Mouse (Mus musculus) G1E-ER4 (cell line): ENCODE measurements around the gene Macf1. TPM values are rescaled to one million over a fixed set of nuclear protein-coding genes. Genes with fewer than 3 reads are reported as not detected.

ENCODE experiments used
- GATA1 ChIP-seq: IDR thresholded peaks from one replicate; pipeline ENCODE4 v1.8.0; 2012; ENCODE audit warnings: low read length, inconsistent platforms
- polyA plus RNA-seq: library from polyadenylated mRNA; stranded (reverse); fragments of >175 nt; gene quantifications from 2 replicates; pipeline ENCODE4 v1.2.3, GENCODE M21; 2012

Gene Macf1
- 55.0 and 55.4 TPM in 2 replicates for polyA plus RNA-seq

GRCm38 (mm10) chr4:123684260-123684659 is at the start of gene Macf1:
Gene Macf1 (minus strand): TSS chr4:123684360.
- no peak for TF ChIP-seq GATA1

DNA sequence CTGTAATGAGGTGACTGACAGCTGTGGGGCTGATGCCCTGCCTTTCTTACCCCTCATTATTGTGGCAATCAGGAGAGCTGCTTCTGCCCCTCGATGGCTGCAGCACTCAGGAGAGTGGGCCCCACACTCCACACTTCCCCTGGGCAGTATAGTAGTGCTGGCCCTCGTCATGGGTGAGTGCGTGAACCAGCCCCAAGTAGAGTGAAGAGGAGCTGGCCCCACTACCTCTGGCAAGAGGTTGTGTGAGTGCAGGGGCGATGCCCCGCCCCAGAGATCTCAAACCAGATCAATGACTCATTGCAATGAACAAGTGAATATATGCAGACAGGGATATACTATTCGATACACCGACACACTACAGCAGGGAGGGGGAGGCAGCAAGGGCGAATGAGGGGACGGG is 49.4 kb upstream of the Macf1 start:
- TF ChIP-seq GATA1, result no peak

GRCm38 (mm10) chr4:123732921-123733320 is 48.8 kb upstream of the Macf1 start:
- no peak for TF ChIP-seq GATA1

GRCm38 (mm10) chr4:123732163-123732910 is 48.2 kb upstream of the Macf1 start:
- no peak for TF ChIP-seq GATA1

- TF ChIP-seq GATA1, result no peak
Observed at GRCm38 (mm10) chr4:123721761-123722160, 37.6 kb upstream of the Macf1 start.

- no peak for TF ChIP-seq GATA1
Observed at GRCm38 (mm10) chr4:123718434-123718780, 34.2 kb upstream of the Macf1 start.

- TF ChIP-seq GATA1, result no peak
Observed at GRCm38 (mm10) chr4:123717574-123718433, 33.6 kb upstream of the Macf1 start, which contains the start of gene Ndufs5. Gene Ndufs5 (minus strand): TSS chr4:123718202.

DNA sequence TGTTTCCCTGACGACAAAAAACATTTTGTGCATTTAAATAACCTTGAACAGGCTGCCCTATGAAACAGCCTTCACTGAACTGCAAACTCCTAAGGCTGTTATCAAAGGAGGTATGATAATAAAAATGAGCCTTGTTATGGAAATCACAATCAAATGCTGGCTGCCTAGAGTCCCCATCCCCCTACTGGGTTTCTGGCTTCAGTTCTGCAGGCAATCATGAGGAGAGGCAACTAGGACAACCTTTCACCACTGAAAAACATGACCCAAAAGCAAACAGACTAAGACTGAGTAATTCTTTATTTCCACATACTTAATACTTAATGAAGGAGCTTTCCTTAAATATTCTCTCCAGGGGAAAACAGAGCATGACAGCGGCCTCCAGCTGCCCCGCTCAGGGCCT is 28.3 kb upstream of the Macf1 start:
- no peak for TF ChIP-seq GATA1

DNA sequence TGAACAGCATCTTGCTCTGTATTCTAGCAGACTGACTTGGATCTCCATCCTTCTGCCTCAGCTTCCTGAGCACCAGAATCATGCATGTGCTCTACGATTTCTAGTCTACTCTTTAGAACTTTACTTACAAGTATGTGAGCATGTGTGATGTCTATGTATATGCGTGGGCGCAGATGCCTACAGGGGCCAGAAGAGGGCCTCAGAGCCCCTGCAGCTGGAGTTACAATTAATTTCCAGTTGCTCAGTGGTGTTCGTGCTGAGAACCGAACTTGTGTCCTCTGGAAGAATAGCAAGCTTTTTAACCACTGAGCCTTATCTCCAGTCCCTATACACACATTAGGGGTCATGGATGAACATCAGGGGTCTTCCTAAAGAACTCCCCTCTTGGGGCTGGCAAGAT is 23.2 kb upstream of the Macf1 start:
- TF ChIP-seq GATA1, result no peak

GRCm38 (mm10) chr4:123705340-123705739 is 21.2 kb upstream of the Macf1 start:
- no peak for TF ChIP-seq GATA1

DNA sequence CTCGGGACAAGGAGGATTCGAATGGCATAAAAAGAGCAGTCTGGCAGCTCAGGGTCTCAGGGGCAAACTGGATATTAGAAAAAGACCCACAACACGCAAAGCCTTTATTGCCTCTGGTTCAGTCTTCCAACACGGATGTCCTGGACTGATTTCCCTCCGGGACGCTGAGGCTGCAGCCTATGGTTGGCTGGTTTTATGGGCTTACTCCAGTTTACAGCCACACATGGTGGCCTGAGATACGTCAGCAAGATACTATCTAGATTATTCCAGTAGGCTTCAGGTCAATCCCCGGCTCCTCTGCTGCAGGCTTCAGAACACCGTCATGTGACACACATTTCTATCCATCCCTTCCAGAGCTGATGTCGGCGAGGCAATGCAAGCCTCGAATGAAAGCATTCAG is 9.2 kb upstream of the Macf1 start:
- TF ChIP-seq GATA1, result no peak

DNA sequence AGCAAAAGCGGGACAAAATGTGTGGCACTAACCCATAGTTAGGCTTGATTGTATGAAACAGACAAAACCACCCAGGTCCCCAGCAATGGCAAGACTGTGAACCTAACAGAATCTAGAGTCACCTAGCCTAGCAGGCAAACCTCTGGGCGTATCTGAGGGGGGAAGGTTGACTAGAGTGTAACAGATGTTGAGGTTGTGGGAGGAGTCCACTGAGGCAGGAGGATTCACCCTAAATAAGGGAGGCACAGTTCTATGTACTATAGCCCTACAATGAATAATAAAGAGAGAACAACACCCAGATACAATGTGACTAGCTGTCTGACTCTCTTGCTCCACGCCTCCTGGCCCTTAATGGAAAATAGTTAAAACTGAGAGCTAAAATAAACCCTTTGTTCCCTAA is 7.9 kb upstream of the Macf1 start:
- TF ChIP-seq GATA1, result no peak

- TF ChIP-seq GATA1, result no peak
Observed at GRCm38 (mm10) chr4:123690311-123690710, 6.2 kb upstream of the Macf1 start.

- TF ChIP-seq GATA1, result no peak
Observed at GRCm38 (mm10) chr4:123687025-123687781, 3.0 kb upstream of the Macf1 start.

DNA sequence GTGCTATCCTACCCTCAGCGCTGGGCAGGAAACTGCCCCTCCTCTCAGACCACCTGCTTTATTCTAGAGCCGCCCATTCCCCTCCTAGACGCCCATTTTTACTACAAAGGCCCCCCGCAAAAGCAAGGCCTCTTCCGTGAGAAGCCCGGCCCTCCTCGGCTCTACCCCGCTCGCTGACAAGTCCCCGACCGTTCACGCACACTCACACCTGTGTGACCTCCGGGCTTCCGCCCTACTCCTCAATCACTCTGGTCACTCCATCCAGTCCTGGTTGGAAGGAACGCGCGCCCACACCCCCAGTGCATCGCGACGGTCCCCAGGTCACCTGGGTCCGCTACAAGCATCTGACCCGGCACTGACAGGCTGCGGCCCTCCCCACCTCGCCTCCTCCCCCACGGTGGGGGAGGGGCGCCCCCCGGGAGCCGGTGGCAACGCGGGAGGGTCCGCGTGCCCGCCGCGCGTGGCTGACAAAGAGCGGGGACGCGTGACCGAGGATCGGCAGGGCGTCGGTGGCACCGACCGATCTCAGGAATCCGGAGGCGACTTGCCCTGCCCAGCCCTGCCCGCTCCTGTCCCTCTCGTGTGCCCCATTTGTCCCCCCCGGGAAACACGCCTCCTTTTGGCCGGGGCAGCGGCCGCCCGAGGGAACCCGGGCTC is 2.3 kb upstream of the Macf1 start:
- TF ChIP-seq GATA1, result no peak

- TF ChIP-seq GATA1, result no peak
Observed at GRCm38 (mm10) chr4:123685506-123686242, 1.5 kb upstream of the Macf1 start.
